Mouse (Mus musculus): ENCODE data around the gene Ogfod1.

- no peak for TF ChIP-seq CTCF (IDR thresholded peaks at IDR 0.05; ENCODE audit: borderline replicate concordance, insufficient read depth, low read depth, low read length)
- TF ChIP-seq POLR2A (IDR thresholded peaks at IDR 0.05; ENCODE audit: borderline replicate concordance, insufficient read depth, low read length), result no peak
These were observed 25.7 kb upstream of the Ogfod1 start for GRCm38 (mm10) chr8:94011076-94012012.
